In genomic region chr4:108835496-108835895, GRCm38 (mm10) we compare ENCODE assay signal across 9 mouse cellular contexts. TPM values are rescaled to one million over a fixed set of nuclear protein-coding genes. Genes with fewer than 3 reads are reported as not detected.
DNase-seq lines count a peak whose midpoint lies in the region; ATAC-seq lines count a peak whose summit lies in the region.
"Had no signal": no experiment of that assay in that cellular context is flagged by ENCODE, and none has a peak within 500 bp of the region (broad histone marks: within the 10 kb centered on the region; RNA-seq: fewer than 3 reads in every experiment).

No protein-coding gene starts in this region.

- H3K4me2 ChIP-seq in lung, embryonic 15.5 days = peak overlapping the region; percentile 74
- peak overlapping the region; percentile 62 for H3K4me2 ChIP-seq in intestine, embryonic 14.5 days (ENCODE audit: low read length)
- peak overlapping the region; percentile 76 for H3K4me2 ChIP-seq in neural tube, embryonic 13.5 days

- 0 out of 2 replicates have a peak overlapping the region, but pooled peaks have one; percentile 99 for H3K27ac ChIP-seq in lung, embryonic 15.5 days
- H3K27ac ChIP-seq in brown adipose tissue, adult 24 weeks (replicated peaks; ENCODE audit: low read depth, low read length) = peak overlapping the region; percentile 96; the same call in 1 of the 2 replicates
- H3K27ac ChIP-seq in intestine, embryonic 14.5 days (ENCODE audit: low read depth) = peak overlapping the region; percentile 97
- H3K27ac ChIP-seq in neural tube, embryonic 13.5 days (replicated peaks) = peak overlapping the region; percentile 100; the same call in 1 of the 2 replicates

- peaks cover 33% of the 10 kb centered on the region for H3K4me1 ChIP-seq in lung, embryonic 15.5 days
- peaks cover 5% of the 10 kb centered on the region; the same call in 1 of the 2 replicates for H3K4me1 ChIP-seq in brown adipose tissue, adult 24 weeks (ENCODE audit: control insufficient read depth, insufficient read depth, insufficient read length, low read length)
- H3K4me1 ChIP-seq in intestine, embryonic 14.5 days (replicated peaks; ENCODE audit: control insufficient read depth, insufficient read depth, low read length) = peaks cover 31% of the 10 kb centered on the region
- peaks cover 48% of the 10 kb centered on the region for H3K4me1 ChIP-seq in neural tube, embryonic 13.5 days (replicated peaks)

- peak overlapping the region; percentile 72 for H3K4me3 ChIP-seq in lung, embryonic 15.5 days
- H3K4me3 ChIP-seq in brown adipose tissue, adult 24 weeks (ENCODE audit: insufficient read depth, low read depth, low read length) = peak overlapping the region; percentile 97
- peak overlapping the region; percentile 97 for H3K4me3 ChIP-seq in intestine, embryonic 14.5 days (ENCODE audit: low read depth, low read length)
- H3K4me3 ChIP-seq in neural tube, embryonic 13.5 days = peak overlapping the region; percentile 89

- peak overlapping the region; percentile 70 for H3K9ac ChIP-seq in lung, embryonic 15.5 days
- peak overlapping the region; percentile 98 for H3K9ac ChIP-seq in intestine, embryonic 14.5 days (ENCODE audit: low read length)
- peak overlapping the region; percentile 97 for H3K9ac ChIP-seq in neural tube, embryonic 13.5 days

- DNase-seq in lung, postnatal 4 days = no peak
- DNase-seq in intestine, embryonic 14.5 days (ENCODE audit: low spot score) = no peak
- DNase-seq in layer of hippocampus, adult 18-20 months (ENCODE audit: low spot score in 2 of 2) = no peak
- DNase-seq in frontal cortex, postnatal 25 days (ENCODE audit: low spot score in 2 of 2) = no peak

- H3K27me3 ChIP-seq in lung, embryonic 15.5 days = no peaks in the 10 kb centered on the region
- no peaks in the 10 kb centered on the region for H3K27me3 ChIP-seq in intestine, embryonic 14.5 days (replicated peaks; ENCODE audit: control insufficient read depth, insufficient read depth, low read length)
- H3K27me3 ChIP-seq in neural tube, embryonic 13.5 days = no peaks in the 10 kb centered on the region

- no peaks in the 10 kb centered on the region for H3K9me3 ChIP-seq in lung, embryonic 15.5 days
- H3K9me3 ChIP-seq in intestine, embryonic 14.5 days (ENCODE audit: control insufficient read depth, low read length) = no peaks in the 10 kb centered on the region
- H3K9me3 ChIP-seq in neural tube, embryonic 13.5 days = no peaks in the 10 kb centered on the region

- WGBS in lung, embryonic 15.5 days = 48% methylated on average over 3 of the region's 3 CpGs
- WGBS in intestine, embryonic 14.5 days = 53% methylated on average over 3 of the region's 3 CpGs
- 74% methylated on average over 3 of the region's 3 CpGs for WGBS in neural tube, embryonic 13.5 days

- no peak for ATAC-seq in lung, embryonic 15.5 days (ENCODE audit: borderline replicate concordance, extremely low read depth, low FRiP score, low TSS enrichment)
- ATAC-seq in intestine, embryonic 14.5 days (replicated peaks; ENCODE audit: low FRiP score, low TSS enrichment, low read depth) = no peak
- no peak for ATAC-seq in neural tube, embryonic 13.5 days (ENCODE audit: low read depth)
- no peak for ATAC-seq in inflammation-experienced regulatory T-cells, adult 6 months

- no peaks in the 10 kb centered on the region for H3K36me3 ChIP-seq in lung, embryonic 15.5 days
- no peaks in the 10 kb centered on the region for H3K36me3 ChIP-seq in intestine, embryonic 14.5 days (ENCODE audit: control insufficient read depth, insufficient read depth, low read length)
- peaks cover 3% of the 10 kb centered on the region; the same call in 1 of the 2 replicates for H3K36me3 ChIP-seq in neural tube, embryonic 13.5 days

RNA-seq across cellular contexts. Expression of gene Txndc12, which starts 1.1 kb away (rescaled TPM):
- polyA plus RNA-seq in lung, embryonic 15.5 days (2015; fragmentation: Nextera tagmentation; extraction: Ambion mirVana) = 125 and 132 TPM in 2 replicates
- polyA plus RNA-seq in brown adipose tissue, adult 24 weeks (2012; ENCODE audit: insufficient read depth, insufficient read length, missing spikeins) = 55.8 and 58.7 TPM in 2 replicates
- polyA plus RNA-seq in intestine, embryonic 14.5 days (2014; fragmentation: Nextera tagmentation; extraction: Ambion mirVana) = 108 and 117 TPM in 2 replicates
- polyA plus RNA-seq in neural tube, embryonic 13.5 days (2015; fragmentation: Nextera tagmentation; extraction: Ambion mirVana) = 78.3 and 79.2 TPM in 2 replicates
- total RNA-seq in layer of hippocampus, adult 18-20 months (2021) = 10 to 100 TPM; 33.5 to 35.5 TPM
- 10 to 100 TPM; 59.8 to 63.3 (median 61.0) TPM for polyA plus RNA-seq in inflammation-experienced regulatory T-cells, adult 6 months (2017; shearing (Covaris generic))

RNA-seq across cellular contexts. Expression of gene Btf3l4, which starts 2.1 kb away (rescaled TPM):
- polyA plus RNA-seq in lung, embryonic 15.5 days (2015; fragmentation: Nextera tagmentation; extraction: Ambion mirVana) = 142 and 154 TPM in 2 replicates
- 142 and 218 TPM in 2 replicates for polyA plus RNA-seq in brown adipose tissue, adult 24 weeks (2012; ENCODE audit: insufficient read depth, insufficient read length, missing spikeins)
- 169 and 171 TPM in 2 replicates for polyA plus RNA-seq in intestine, embryonic 14.5 days (2014; fragmentation: Nextera tagmentation; extraction: Ambion mirVana)
- polyA plus RNA-seq in neural tube, embryonic 13.5 days (2015; fragmentation: Nextera tagmentation; extraction: Ambion mirVana) = 197 and 213 TPM in 2 replicates
- total RNA-seq in layer of hippocampus, adult 18-20 months (2021) = 10 to 100 TPM; 80.9 to 83.5 TPM
- 10 to 100 TPM; 48.1 to 89.6 (median 55.2) TPM for polyA plus RNA-seq in inflammation-experienced regulatory T-cells, adult 6 months (2017; shearing (Covaris generic))

RNA-seq across cellular contexts. Expression of gene Kti12, which starts 12.1 kb away (rescaled TPM):
- polyA plus RNA-seq in lung, embryonic 15.5 days (2015; fragmentation: Nextera tagmentation; extraction: Ambion mirVana) = 55.1 and 58.6 TPM in 2 replicates
- 15.4 and 16.7 TPM in 2 replicates for polyA plus RNA-seq in brown adipose tissue, adult 24 weeks (2012; ENCODE audit: insufficient read depth, insufficient read length, missing spikeins)
- 58.5 and 60.5 TPM in 2 replicates for polyA plus RNA-seq in intestine, embryonic 14.5 days (2014; fragmentation: Nextera tagmentation; extraction: Ambion mirVana)
- 30.7 and 31.6 TPM in 2 replicates for polyA plus RNA-seq in neural tube, embryonic 13.5 days (2015; fragmentation: Nextera tagmentation; extraction: Ambion mirVana)
- 10 to 100 TPM; 19.5 to 20.2 TPM for total RNA-seq in layer of hippocampus, adult 18-20 months (2021)
- 10 to 100 TPM in 2 of 3 experiments, 1 to 10 TPM in 1; 9.9 to 12.9 (median 11.8) TPM for polyA plus RNA-seq in inflammation-experienced regulatory T-cells, adult 6 months (2017; shearing (Covaris generic))

RNA-seq across cellular contexts. Expression of gene A730015C16Rik, which starts 12.9 kb away (rescaled TPM):
- 1.7 and 2.3 TPM in 2 replicates for polyA plus RNA-seq in lung, embryonic 15.5 days (2015; fragmentation: Nextera tagmentation; extraction: Ambion mirVana)
- polyA plus RNA-seq in brown adipose tissue, adult 24 weeks (2012; ENCODE audit: insufficient read depth, insufficient read length, missing spikeins) = not detected in 2 replicates
- 1.4 and 1.6 TPM in 2 replicates for polyA plus RNA-seq in intestine, embryonic 14.5 days (2014; fragmentation: Nextera tagmentation; extraction: Ambion mirVana)
- polyA plus RNA-seq in neural tube, embryonic 13.5 days (2015; fragmentation: Nextera tagmentation; extraction: Ambion mirVana) = 1.5 and 3.1 TPM in 2 replicates
- total RNA-seq in layer of hippocampus, adult 18-20 months (2021) = not detected
- polyA plus RNA-seq in inflammation-experienced regulatory T-cells, adult 6 months (2017; shearing (Covaris generic)) = under 1 TPM in 2 of 3 experiments, not detected in 1; 0.34 to 0.68 TPM

RNA-seq across cellular contexts. Expression of gene Rab3b, which starts 43.4 kb away (rescaled TPM):
- polyA plus RNA-seq in lung, embryonic 15.5 days (2015; fragmentation: Nextera tagmentation; extraction: Ambion mirVana) = 7.0 and 7.6 TPM in 2 replicates
- polyA plus RNA-seq in brown adipose tissue, adult 24 weeks (2012; ENCODE audit: insufficient read depth, insufficient read length, missing spikeins) = not detected in 2 replicates
- polyA plus RNA-seq in intestine, embryonic 14.5 days (2014; fragmentation: Nextera tagmentation; extraction: Ambion mirVana) = 14.5 and 16.9 TPM in 2 replicates
- polyA plus RNA-seq in neural tube, embryonic 13.5 days (2015; fragmentation: Nextera tagmentation; extraction: Ambion mirVana) = 72.4 and 86.9 TPM in 2 replicates
- total RNA-seq in layer of hippocampus, adult 18-20 months (2021) = 10 to 100 TPM; 54.8 to 58.8 TPM
- under 1 TPM in 1 of 3 experiments, not detected in 2; 0.45 TPM for polyA plus RNA-seq in inflammation-experienced regulatory T-cells, adult 6 months (2017; shearing (Covaris generic))
- total RNA-seq: hematopoietic stem cell, adult 5-6 weeks had no signal
